Mouse (Mus musculus) right cerebral cortex, postnatal 25 days (tissue): ENCODE results near the gene L3hypdh.
"Not testable (repeated sequence)": the region's sequence is repeated elsewhere in the genome, so short reads cannot be mapped to it uniquely, and the experiment has no call there.

Experiments
- DNase-seq: peaks from one replicate; pipeline ENCODE4 v3.0.0; 2022

The L3hypdh gene

DNA sequence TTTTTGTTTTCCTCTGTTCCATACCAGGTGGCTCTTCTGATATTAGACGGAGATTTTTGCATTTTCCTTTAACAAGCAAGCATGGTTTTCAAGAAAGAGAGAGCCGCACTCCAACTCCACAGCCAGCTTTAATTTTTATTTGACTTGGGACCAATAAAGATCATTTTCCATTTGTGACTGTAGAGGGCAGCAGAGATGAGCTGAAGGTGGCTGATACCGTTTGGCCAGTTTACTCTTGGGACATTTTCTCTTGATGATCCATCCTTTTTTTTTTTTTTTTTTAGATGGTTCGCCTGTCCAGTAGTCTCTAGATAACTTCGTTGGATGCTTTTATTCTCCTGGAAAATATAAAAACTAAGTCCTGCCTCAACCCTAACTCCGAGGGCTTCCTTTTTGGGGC is 31.9 kb downstream of the L3hypdh start:
- no peak for DNase-seq

GRCm38 (mm10) chr12:72052571-72052970 is 32.7 kb downstream of the L3hypdh start:
- no peak for DNase-seq

GRCm38 (mm10) chr12:72050821-72051220 is 34.4 kb downstream of the L3hypdh start:
- DNase-seq, result no peak

DNA sequence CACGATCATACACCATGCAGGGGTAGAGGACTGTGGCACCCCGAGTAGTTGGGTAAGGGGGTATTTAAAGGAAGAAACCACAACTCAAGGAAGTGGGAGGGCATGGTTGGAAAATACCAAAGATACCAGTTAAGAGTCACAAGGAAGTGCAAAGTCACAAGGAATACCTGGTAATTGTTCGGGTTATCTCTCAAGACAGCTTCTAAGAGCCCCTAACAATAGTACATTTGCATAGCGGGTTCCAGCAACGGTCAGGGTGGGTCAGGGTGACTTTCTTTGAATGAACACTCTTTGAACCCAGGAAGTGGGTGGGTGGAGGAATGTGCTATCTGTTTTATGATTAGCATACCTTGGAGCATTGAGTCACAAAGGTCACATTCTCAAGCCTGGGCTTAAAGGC is 35.1 kb downstream of the L3hypdh start:
- not testable (repeated sequence) for DNase-seq

GRCm38 (mm10) chr12:72047513-72047912 is 37.7 kb downstream of the L3hypdh start:
- no peak for DNase-seq

DNA sequence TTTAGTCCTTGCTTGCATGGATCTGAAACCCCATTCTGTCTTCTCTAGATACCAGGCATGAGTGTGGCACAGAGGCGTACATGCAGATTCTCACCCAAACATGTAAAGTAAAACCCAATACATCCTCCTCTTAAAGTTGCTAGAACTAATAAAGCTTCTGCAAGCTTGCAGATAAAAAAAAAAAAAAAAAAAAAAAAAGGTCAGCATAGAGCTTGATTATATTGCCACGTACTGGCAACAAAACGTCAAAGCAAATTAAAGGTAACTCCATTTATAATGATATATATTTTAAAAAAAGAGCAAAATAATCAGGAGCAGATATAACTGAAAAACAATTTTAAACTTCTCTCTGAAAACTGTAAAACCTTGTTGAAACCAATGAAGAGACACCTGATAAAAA is 44.0 kb downstream of the L3hypdh start:
- no peak for DNase-seq

GRCm38 (mm10) chr12:72039501-72039900 is 45.7 kb downstream of the L3hypdh start:
- DNase-seq, result no peak

- no peak for DNase-seq
Measured at GRCm38 (mm10) chr12:72038866-72039265, 46.4 kb downstream of the L3hypdh start.

- DNase-seq, result no peak
Measured at GRCm38 (mm10) chr12:72037049-72037448, 48.2 kb downstream of the L3hypdh start.

DNA sequence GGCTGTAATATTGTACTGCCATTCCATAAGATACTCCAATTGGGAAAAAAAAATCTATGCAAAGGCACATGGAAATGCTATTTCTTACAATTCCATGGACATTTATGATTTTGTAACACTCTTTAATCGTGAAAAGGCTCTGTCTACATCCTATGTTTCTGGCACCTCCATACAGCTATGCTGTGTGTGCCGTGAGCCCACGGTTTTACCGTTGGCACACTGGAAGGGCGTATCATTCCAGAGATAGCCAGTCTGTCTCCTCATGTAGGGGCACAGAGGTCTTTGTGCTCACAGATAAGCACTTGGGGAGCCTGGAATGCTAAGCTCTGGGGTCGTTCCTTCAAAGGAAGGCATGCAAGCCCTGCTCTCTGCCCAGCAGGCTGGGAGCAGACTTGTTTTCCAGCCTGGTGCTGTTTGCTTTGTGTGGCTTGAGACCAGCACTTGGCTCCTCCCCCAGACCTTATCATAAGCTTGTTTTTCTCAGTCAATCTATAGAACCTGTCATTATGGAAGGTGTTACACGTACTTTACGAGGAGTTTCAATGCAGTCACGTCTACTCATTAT is 49.1 kb downstream of the L3hypdh start:
- DNase-seq, result no peak

- DNase-seq, result no peak
Measured at GRCm38 (mm10) chr12:72031794-72032193, 53.4 kb downstream of the L3hypdh start.

DNA sequence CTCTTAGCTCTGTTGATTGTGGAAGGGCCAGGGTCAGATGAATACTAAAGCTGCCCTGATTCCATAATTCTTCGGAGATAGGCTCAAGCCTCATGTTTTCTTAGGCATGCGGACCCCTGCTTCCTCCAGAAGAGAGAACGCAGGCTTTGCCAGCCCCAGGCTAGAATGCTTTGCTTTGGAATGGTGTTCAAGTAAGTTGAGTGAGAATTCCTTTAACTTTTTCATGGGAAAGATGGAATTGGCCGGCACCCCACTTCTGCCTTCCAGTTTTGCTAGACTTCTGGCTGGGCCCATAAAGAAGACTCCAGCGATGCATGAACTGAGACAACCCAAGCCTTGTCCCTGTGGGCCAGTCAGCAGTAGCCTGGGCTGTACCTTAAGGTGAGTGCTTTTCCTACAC is 54.1 kb downstream of the L3hypdh start:
- no peak for DNase-seq

DNA sequence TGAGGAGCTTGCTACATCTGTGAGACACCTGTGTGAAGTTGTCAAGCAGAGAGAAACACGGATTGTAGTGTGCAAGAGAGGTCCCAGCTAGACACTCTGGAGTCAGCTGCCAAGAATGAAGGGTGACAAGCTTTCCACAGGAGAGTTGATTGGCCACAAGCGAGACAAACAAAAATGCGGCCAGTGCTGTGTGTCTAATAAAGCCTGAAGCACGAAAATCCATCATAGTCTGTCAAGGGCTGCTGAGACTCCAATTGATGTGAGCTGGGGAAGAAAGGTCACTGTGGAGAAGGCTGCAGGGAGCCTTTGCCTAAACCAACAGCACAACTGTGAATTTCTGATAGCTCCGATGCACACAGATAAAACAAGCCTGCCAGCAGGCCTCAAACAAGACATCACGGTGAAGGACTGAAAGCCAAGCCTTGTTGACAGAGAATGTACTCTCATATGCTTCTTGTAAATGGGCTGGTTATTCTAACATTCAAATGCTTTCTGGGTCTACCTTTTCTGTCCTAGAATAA is 59.9 kb downstream of the L3hypdh start:
- DNase-seq, result no peak

DNA sequence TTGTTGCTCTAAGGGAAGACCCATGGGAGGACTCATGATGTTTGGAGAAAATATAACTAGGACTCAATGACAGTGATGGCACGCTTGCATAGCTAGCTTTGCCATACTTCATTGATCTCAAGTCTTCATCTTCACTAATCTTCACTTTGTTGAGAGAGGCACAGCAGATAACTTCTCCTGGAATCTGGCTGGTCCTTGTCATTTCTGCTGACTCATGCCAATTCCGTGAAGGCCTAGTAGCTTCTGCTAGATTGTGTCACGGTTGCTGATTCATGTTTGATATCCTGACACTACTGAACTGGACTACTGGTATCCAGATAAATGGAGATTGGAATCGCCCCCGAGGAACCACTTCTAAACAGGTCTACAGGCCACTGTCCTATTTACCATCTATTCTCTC is 61.7 kb downstream of the L3hypdh start:
- no peak for DNase-seq
